Mouse (Mus musculus) heart, postnatal 25 days (tissue): Measurements from ENCODE around the gene Rtn4ip1. TPM values are rescaled to one million over a fixed set of nuclear protein-coding genes. Genes with fewer than 3 reads are reported as not detected.

Experiments
- DNase-seq: peaks from one replicate; pipeline ENCODE4 v3.0.0; 2022; ENCODE audit warnings: low spot score
- intact Hi-C: fragments of 180-260 bp; cut with DNase I; formaldehyde crosslinking; loops from one replicate; pipeline ENCODE4 v1.15.1; 2025
- total RNA-seq, 2 experiments: library from RNA; stranded (reverse); gene quantifications; 2 replicates each; pipeline ENCODE4 v1.2.3; 2021

Gene Rtn4ip1
- 10 to 100 TPM; 61.6 to 72.4 TPM for total RNA-seq

GRCm38 (mm10) chr10:43901578-43902194 is at the start of gene Rtn4ip1, which contains the start of gene Qrsl1:
TSS of gene Rtn4ip1 (plus strand) at chr10:43901807.
TSS of gene Qrsl1 (minus strand) at chr10:43901745.
- intact Hi-C loops = no loop called here
- peak; percentile 89 for DNase-seq

- DNase-seq = no peak
- intact Hi-C loops = no loop called here
These were observed 49.7 kb upstream of the Rtn4ip1 start for GRCm38 (mm10) chr10:43851898-43852297.

- intact Hi-C loops = no loop called here
- no peak for DNase-seq
These were observed 45.7 kb upstream of the Rtn4ip1 start for GRCm38 (mm10) chr10:43855916-43856315.

GRCm38 (mm10) chr10:43856351-43856750 is 45.3 kb upstream of the Rtn4ip1 start:
- DNase-seq = no peak
- intact Hi-C loops = no loop called here

GRCm38 (mm10) chr10:43870752-43871151 is 30.9 kb upstream of the Rtn4ip1 start:
- intact Hi-C loops = loop anchor here (2.0 kb wide), 1 partner anchor 296 kb away; no protein-coding TSS in a partner anchor
- DNase-seq = no peak

- DNase-seq = no peak
- intact Hi-C loops = loop anchor here (2.0 kb wide), 1 partner anchor 297 kb away; no protein-coding TSS in a partner anchor
These were observed 30.1 kb upstream of the Rtn4ip1 start for GRCm38 (mm10) chr10:43871458-43871857.

GRCm38 (mm10) chr10:43887676-43888075 is 13.9 kb upstream of the Rtn4ip1 start:
- intact Hi-C loops = no loop called here

GRCm38 (mm10) chr10:43888976-43889375 is 12.6 kb upstream of the Rtn4ip1 start:
- intact Hi-C loops = no loop called here
- no peak for DNase-seq

More at GRCm38 (mm10) chr10:43887676-43888075, 13.9 kb upstream of the Rtn4ip1 start:
- DNase-seq = no peak

- intact Hi-C loops = no loop called here
- no peak for DNase-seq
These were observed 8.6 kb upstream of the Rtn4ip1 start for GRCm38 (mm10) chr10:43892971-43893370.

- DNase-seq = no peak
- intact Hi-C loops = no loop called here
These were observed 5.5 kb upstream of the Rtn4ip1 start for GRCm38 (mm10) chr10:43896065-43896464.

- intact Hi-C loops = no loop called here
- no peak for DNase-seq
These were observed 3.3 kb upstream of the Rtn4ip1 start for GRCm38 (mm10) chr10:43898276-43898675.

GRCm38 (mm10) chr10:43900883-43901570 is 580 bp upstream of the Rtn4ip1 start:
- DNase-seq = no peak
- intact Hi-C loops = no loop called here

GRCm38 (mm10) chr10:43904569-43904968 is 3.0 kb downstream of the Rtn4ip1 start:
- no peak for DNase-seq
- intact Hi-C loops = no loop called here

- intact Hi-C loops = no loop called here
- no peak for DNase-seq
These were observed 8.6 kb downstream of the Rtn4ip1 start for GRCm38 (mm10) chr10:43910032-43910872.

GRCm38 (mm10) chr10:43910873-43911142 is 9.2 kb downstream of the Rtn4ip1 start:
- no peak for DNase-seq
- intact Hi-C loops = no loop called here

- no peak for DNase-seq
- intact Hi-C loops = no loop called here
These were observed 10.6 kb downstream of the Rtn4ip1 start for GRCm38 (mm10) chr10:43912236-43912635.

GRCm38 (mm10) chr10:43916181-43916580 is 14.6 kb downstream of the Rtn4ip1 start:
- intact Hi-C loops = no loop called here
- DNase-seq = no peak

- DNase-seq = no peak
- intact Hi-C loops = no loop called here
These were observed 15.1 kb downstream of the Rtn4ip1 start for GRCm38 (mm10) chr10:43916737-43917136.

GRCm38 (mm10) chr10:43918696-43919608 is 17.3 kb downstream of the Rtn4ip1 start:
- intact Hi-C loops = loop anchor here (1.0 kb wide), 1 partner anchor 344 kb away; no protein-coding TSS in a partner anchor

GRCm38 (mm10) chr10:43923096-43923495 is 21.5 kb downstream of the Rtn4ip1 start:
- intact Hi-C loops = no loop called here
- no peak for DNase-seq

More at GRCm38 (mm10) chr10:43918696-43919608, 17.3 kb downstream of the Rtn4ip1 start:
- DNase-seq = peak; percentile 30
